Mouse (Mus musculus): ENCODE measurements at regions not wholly inside any gene's neighbourhood (a gene's known extent, or its start where the extent isn't known, plus 50 kb on each side); places are given as distances from the start of the nearest gene placed in this dataset.

DNA sequence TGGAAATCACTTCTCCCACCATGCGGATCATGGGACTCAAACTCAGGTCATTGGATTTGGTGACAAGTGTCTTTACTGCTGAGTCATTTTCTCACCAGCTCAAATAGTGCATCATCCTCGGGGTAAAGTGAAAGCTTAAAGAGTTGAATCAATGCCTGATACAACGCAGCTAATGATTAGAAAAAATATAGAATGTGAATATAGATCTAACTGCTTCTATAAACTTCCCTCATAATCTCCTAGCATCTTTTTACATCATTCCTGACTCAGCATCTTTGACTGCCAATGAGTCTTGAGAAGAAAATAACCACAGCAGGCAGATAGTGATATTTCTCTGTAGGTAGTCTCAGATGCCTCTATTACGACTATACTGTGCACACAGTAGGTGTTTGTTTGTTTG is 640.0 kb downstream of the Lmo4 start:
- intact Hi-C loops (cut with DNase I) = no loop called here
- no peak for DNase-seq (ENCODE audit: low spot score in 2 of 2)

- DNase-seq (ENCODE audit: low spot score in 2 of 2) = no peak
- intact Hi-C loops (cut with DNase I) = no loop called here
Measured at GRCm38 (mm10) chr3:143542811-143543210, 661.0 kb upstream of the Pkn2 start.

- DNase-seq (ENCODE audit: low spot score in 2 of 2) = no peak
- intact Hi-C loops (cut with DNase I) = no loop called here
Measured at GRCm38 (mm10) chr3:143527982-143528381, 646.2 kb upstream of the Pkn2 start.

DNA sequence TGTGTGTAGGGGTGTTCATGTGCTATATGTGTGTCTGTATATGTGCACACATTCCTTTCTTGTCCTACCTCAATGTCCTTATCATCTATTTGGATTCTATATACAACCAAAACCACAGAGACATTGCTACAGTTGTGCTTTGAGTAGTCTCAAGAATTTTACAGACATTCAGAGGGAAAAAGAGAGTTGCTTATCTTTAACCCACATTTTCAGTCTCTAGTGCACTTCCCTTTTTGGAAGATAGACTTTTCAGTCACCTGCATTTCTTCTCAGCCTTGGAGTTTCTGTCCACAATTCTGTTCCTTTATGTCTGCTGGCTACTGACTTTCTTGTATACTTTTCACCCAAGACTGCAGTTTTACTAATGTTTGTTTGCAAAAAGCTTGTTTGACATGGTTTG is 645.5 kb upstream of the Pkn2 start:
- intact Hi-C loops (cut with DNase I) = no loop called here
- no peak for DNase-seq (ENCODE audit: low spot score in 2 of 2)

DNA sequence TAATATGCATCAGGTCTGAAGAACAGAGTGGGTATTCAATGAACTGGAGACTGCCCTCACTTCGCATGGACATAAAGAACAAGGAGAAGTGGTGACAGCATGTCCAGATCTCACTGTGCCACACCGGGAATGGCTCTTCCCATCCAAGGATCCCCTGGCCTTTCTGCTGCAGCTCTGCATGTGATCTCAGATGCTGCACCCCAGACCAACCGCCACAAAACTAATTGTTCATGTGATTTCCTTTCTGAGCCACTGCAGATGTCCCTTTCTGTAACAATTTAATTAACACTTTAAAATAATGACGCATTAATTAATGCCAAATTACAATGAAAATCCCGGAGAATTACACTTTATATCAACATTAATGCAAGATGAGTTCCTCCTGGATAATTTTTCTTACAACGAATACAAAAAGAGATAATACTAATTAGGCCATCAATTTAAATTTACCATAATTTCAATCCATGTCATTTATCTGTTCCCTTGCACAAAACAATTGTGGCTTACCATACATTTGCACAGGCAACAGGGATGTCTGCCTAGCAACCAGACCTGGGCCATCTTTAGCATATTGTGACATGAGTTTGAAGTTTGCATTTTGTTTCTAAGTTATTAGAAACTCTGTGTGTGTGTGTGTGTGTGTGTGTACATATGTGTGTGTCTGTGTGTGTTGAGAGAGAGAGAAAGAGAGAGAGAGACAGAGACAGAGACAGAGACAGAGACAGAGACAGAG is 630.9 kb upstream of the Pkn2 start:
- DNase-seq (ENCODE audit: low spot score in 2 of 2) = no peak
- intact Hi-C loops (cut with DNase I) = no loop called here

DNA sequence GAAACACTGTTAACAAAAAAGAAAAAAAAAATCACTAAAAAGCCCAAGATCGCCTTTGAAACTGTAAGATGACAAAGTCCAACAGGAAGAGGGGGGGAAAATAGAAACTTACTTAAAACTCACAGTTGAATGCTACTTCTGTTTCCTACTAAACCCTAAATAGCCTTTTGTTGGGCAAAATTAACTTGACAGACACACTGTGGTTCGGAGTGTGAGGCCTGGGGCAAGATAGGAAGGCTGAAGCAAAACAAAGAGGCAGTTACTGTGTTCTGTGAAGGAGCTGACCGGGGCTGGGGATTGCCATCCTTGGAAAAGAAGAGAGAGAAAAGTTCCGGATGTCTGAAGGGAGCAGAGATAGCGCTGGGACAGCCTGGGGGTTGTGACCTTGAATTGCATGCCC is 627.7 kb upstream of the Pkn2 start:
- intact Hi-C loops (cut with DNase I) = loop anchor here (10.0 kb wide), 1 partner anchor 695 kb away; the partner anchor contains the start of gene Lmo4
- no peak for DNase-seq (ENCODE audit: low spot score in 2 of 2)

- intact Hi-C loops (cut with DNase I) = loop anchor here (10.0 kb wide), 1 partner anchor 697 kb away; the partner anchor contains the start of gene Lmo4
- peak; percentile 35 to 49 for DNase-seq (ENCODE audit: low spot score in 2 of 2)
Measured at GRCm38 (mm10) chr3:143508280-143508679, 626.5 kb upstream of the Pkn2 start.

DNA sequence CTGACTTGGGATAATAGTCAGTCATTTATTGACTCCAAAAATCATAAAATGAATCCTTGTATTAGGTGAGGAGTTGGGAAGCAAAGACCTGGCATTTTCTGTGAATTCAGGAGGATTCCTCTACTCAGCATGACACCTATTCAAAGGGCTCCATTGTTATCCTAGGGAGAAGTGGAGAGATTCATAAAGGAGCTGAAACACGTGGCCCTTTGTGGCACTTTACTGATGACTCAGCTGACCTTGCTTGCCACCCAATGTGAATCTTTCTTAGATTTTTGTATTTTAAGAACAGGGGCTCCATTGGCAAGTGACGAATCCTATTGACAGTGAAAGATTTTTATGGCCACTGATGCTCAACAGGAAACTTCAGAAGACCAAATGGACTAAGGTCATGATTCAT is 619.2 kb upstream of the Pkn2 start:
- no peak for DNase-seq (ENCODE audit: low spot score in 2 of 2)
- intact Hi-C loops (cut with DNase I) = loop anchor here (10.0 kb wide), 1 partner anchor 704 kb away; the partner anchor contains the start of gene Lmo4

DNA sequence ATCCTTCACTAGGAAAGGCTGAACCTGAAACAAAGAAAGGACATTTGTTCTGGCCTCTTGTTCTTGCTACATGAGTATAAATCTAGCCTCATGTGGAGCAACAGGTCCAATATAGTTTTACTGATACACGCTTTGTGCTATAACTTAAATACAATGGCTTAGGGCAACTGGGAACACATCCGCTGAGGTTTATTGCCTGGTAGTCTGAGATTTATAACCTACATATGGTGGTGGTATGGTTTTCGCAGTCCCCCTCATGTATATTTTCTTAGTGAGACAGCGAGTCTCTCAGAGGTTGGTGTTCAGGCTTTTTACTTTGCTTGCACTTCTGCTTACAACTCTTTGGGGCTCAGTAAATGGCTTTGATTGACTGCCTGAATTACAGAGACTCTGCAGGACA is 613.6 kb upstream of the Pkn2 start:
- DNase-seq (ENCODE audit: low spot score in 2 of 2) = no peak
- intact Hi-C loops (cut with DNase I) = no loop called here

DNA sequence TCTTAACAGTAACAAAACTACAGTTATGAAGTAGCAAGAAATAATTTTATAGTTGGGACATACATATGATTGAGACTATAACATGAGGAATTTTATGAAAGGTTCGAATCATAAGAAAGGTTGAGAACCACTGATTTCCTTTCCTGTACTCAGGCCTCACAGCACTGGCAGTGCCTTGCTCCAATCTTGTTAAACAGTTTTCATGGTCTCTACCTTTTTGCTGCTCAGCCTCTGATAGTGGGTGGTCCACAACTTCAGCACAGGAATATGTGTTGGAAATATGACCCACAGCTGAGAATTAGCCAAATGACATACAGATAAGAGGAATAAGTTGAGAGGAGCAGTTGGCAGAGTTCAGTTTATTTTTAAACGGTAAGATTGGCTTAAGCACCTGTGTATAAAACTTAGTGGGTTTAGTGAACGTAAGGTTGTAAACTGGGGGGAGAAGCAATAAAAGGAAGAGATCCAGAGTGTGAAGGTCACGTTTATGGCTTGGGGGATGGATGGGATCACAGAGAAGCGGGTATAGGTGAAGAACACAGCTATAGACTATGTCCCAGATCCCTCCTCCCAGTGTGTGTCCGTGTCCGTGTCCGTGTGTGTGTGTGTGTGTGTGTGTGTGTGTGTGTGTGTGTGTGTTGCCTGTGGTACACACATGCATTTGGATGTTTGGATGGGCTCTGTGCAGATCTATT is 596.3 kb upstream of the Pkn2 start:
- intact Hi-C loops (cut with DNase I) = no loop called here
- no peak for DNase-seq (ENCODE audit: low spot score in 2 of 2)

DNA sequence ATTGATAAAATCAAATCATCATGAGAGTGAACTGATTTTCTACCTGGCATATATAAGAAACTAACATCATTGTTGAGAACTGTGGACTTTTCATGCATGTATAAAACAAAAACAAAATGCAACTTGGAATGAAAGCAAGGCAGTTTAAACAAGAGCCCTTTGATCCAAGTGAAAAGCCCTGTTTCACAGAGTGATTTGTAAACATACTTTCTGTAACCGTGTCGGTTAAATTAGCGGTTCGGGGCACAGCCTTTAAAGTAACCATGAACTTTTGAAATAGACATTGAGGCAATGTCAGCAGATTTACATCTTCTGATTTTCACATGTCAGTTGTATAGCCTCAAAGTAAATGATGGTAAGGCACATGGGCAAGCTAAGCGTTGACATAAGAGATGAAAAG is 593.7 kb upstream of the Pkn2 start:
- intact Hi-C loops (cut with DNase I) = no loop called here
- DNase-seq (ENCODE audit: low spot score in 2 of 2) = no peak

DNA sequence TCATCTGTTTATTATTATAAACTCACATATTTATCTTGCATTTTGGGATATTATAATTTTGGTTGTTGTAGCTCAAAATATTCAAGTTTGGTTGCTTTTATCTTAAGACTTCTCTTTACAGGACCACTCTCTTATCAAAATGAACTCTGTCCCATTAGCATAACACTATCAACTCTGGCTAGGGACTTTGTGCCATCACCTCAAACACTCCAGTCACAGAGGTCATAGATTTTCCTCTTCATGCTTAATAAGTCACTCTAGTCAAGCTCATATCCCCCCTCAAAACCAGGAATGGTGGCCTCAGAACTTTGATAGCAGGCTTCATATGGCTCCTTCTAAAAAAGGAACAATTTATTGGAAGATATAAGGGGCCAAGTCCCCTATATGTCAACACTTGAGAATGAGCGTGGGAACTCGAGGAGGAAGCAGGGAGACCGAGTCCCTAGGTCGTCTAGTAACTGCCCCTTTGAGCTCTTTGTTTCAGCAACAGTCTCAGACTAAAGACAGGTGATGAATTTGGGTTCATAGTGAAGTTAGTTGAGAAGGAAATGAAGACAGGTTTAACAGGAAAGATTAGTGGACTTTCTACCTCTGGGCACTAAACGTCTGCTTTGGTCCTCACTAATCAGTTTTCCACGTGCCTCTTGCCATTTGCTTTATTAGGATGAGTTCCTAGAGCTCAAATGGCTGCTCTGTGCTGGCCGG is 565.4 kb upstream of the Pkn2 start:
- no peak for DNase-seq (ENCODE audit: low spot score in 2 of 2)
- intact Hi-C loops (cut with DNase I) = no loop called here

DNA sequence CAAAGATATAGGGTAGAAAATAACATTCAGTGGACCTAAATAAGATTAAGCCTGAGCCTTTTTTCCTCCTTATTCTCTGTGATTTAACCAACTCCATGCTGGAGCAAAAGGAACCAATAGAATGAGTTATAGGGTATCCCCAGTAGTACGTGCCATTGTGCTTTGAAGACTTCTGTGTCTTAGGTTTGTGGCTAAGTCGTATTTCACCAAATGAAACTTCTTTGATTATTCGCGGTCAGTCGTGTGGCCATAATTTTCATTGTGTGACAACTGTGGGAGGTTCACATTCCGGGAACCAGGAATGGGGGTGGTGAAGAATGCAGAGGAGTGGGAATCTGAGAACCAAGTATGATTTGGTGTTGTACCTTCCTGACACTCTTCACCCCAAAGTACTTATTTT is 535.6 kb upstream of the Pkn2 start:
- intact Hi-C loops (cut with DNase I) = no loop called here
- no peak for DNase-seq (ENCODE audit: low spot score in 2 of 2)

DNA sequence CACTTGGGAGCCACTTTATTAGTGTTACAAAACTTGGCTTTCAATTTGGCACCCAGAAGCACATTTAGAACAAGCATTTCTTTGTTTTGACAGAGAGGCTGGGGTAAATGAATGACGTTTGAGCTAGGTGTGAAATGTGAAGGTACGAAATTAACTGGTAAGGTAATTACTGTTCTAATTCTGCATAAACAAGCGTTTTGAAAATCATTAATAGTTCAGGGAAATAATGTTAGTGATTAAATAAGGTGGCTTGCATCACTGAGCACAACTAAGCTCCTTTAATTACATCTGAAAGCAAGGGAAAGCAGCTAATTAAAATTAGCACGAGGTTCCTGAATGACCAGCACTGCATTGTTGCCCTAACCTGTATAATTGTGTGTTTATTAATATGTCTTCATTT is 529.9 kb upstream of the Pkn2 start:
- intact Hi-C loops (cut with DNase I) = no loop called here
- DNase-seq (ENCODE audit: low spot score in 2 of 2) = no peak

DNA sequence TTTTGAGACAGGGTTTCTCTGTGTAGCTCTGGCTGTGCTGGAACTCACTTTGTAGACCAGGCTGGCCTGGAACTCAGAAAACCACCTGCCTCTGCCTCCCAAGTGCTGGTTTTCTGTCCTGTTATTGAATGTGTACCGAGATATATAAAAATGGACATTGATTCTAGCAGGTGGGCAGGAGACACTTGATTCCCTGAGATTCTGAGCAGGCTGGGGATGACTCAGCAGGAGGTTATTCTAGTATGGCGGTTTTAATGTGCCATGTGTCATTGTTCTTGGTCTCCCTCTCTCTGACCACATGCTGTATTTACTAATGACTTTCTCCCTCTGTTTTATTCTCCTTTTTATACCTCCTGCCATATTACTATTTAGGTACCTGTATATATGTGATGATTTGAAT is 517.2 kb upstream of the Pkn2 start:
- intact Hi-C loops (cut with DNase I) = no loop called here
- DNase-seq (ENCODE audit: low spot score in 2 of 2) = no peak

- DNase-seq (ENCODE audit: low spot score in 2 of 2) = peak; percentile 71
- intact Hi-C loops (cut with DNase I) = loop anchor here (5.0 to 10.0 kb wide), 3 partner anchors 67 to 820 kb away; partner anchors contain the start of gene Lmo4
Measured at GRCm38 (mm10) chr3:143384357-143384756, 502.6 kb upstream of the Pkn2 start.

GRCm38 (mm10) chr3:143379193-143379592 is 497.4 kb upstream of the Pkn2 start:
- DNase-seq (ENCODE audit: low spot score in 2 of 2) = peak; percentile 51 to 66
- intact Hi-C loops (cut with DNase I) = loop anchor here (2.0 kb wide), 1 partner anchor 138 kb away; no protein-coding TSS in a partner anchor

DNA sequence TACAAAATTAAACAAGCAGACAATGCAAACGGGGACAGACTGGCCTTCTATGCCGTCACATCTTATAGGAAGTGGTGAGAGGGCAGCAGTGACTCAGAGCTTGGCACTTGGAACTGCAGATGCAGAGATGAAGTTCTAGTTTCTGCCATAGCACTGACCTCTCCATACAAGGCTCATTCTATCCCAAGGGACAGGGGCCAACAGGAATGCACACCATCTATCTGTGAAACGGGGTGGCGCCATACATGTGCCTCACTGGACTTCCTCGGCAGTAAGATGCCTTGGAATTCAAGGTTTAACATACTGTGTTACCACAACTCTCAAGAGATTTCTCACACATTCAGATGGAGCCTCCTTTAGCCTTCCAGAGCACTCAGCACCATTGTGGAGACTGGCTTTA is 495.6 kb upstream of the Pkn2 start:
- intact Hi-C loops (cut with DNase I) = no loop called here
- DNase-seq (ENCODE audit: low spot score in 2 of 2) = no peak

- intact Hi-C loops (cut with DNase I) = no loop called here
- peak in 1 of 2 experiments; percentile 18 for DNase-seq (ENCODE audit: low spot score in 2 of 2)
Measured at GRCm38 (mm10) chr3:143375527-143376061, 493.8 kb upstream of the Pkn2 start.

DNA sequence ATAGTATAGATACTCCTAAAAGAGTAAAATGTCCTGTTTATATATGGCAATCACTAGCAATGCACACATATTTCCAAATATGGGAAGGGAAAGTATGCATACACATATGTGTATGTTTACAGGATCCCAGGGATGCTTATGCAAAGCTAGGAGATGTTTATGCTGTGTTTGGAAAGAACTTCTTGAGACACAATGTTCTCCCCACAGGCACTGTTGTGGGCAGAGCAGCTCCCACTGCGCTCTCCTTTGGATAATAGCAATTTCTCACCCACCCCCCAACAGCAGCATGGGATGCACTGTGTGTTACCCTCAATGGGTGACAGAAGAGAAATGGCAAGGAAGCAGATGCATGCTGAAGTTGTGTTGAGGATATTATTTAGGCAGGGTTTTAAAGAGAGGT is 491.7 kb upstream of the Pkn2 start:
- intact Hi-C loops (cut with DNase I) = no loop called here
- no peak for DNase-seq (ENCODE audit: low spot score in 2 of 2)

All from left cerebral cortex, postnatal 36 days (tissue).